Mouse (Mus musculus): ENCODE results near the gene Itgb3bp. TPM values are rescaled to one million over a fixed set of nuclear protein-coding genes. Genes with fewer than 3 reads are reported as not detected.

The Itgb3bp gene
- polyA plus RNA-seq, 2 experiments: 11.3 to 31.3 TPM

GRCm38 (mm10) chr4:99829094-99830073 is 100.2 kb downstream of the Itgb3bp start, which contains the start of gene Efcab7:
Gene Efcab7, plus strand, starts transcription at chr4:99829198.
- under 1% methylated on average over 48 of the region's 48 CpGs for WGBS
- DNase-seq (ENCODE audit: low spot score): peak; percentile 91
- peak; percentile 51; the same call in 1 of the 2 replicates for TF ChIP-seq POLR2A (IDR thresholded peaks at IDR 0.05; ENCODE audit: borderline replicate concordance, extremely low read depth, insufficient read depth, insufficient read length)
- ATAC-seq (ENCODE audit: low FRiP score, low read depth): peak; percentile 89
- no peaks in the 10 kb centered on the region for H3K4me1 ChIP-seq (ENCODE audit: control insufficient read depth, insufficient read depth, low read length)
- no peaks in the 10 kb centered on the region for H3K36me3 ChIP-seq (ENCODE audit: control insufficient read depth, insufficient read depth, low read length)
- peak within 1 kb of the TSS; percentile 75 for H3K9ac ChIP-seq (ENCODE audit: low read depth, low read length, severe bottlenecking)
- H3K4me3 ChIP-seq (replicated peaks; ENCODE audit: low read length): peak within 1 kb of the TSS; percentile 76
- peak within 1 kb of the TSS; percentile 59 for H3K4me2 ChIP-seq (replicated peaks; ENCODE audit: low read depth, low read length, severe bottlenecking)
- peak within 1 kb of the TSS; percentile 76 for H3K27ac ChIP-seq (replicated peaks; ENCODE audit: low read depth, low read length)
- no peaks in the 10 kb centered on the region for H3K9me3 ChIP-seq (ENCODE audit: control insufficient read depth, low read length)
- H3K27me3 ChIP-seq (ENCODE audit: control insufficient read depth, insufficient read depth, low read length): no peaks in the 10 kb centered on the region

GRCm38 (mm10) chr4:99828739-99829093 is 100.9 kb downstream of the Itgb3bp start:
- Histone ChIP-seq H3K4me1 (ENCODE audit: control insufficient read depth, insufficient read depth, low read length) (no peaks in the 10 kb centered on the region), H3K4me2 (replicated peaks; ENCODE audit: low read depth, low read length, severe bottlenecking) (peak overlapping the region; percentile 59), H3K9ac (ENCODE audit: low read depth, low read length, severe bottlenecking) (peak overlapping the region; percentile 75), H3K9me3 (ENCODE audit: control insufficient read depth, low read length) (no peaks in the 10 kb centered on the region), H3K36me3 (ENCODE audit: control insufficient read depth, insufficient read depth, low read length) (no peaks in the 10 kb centered on the region), H3K27me3 (ENCODE audit: control insufficient read depth, insufficient read depth, low read length) (no peaks in the 10 kb centered on the region), H3K27ac (replicated peaks; ENCODE audit: low read depth, low read length) (peak overlapping the region; percentile 76; the same call in 1 of the 2 replicates), H3K4me3 (replicated peaks; ENCODE audit: low read length) (peak overlapping the region; percentile 76)
- 2% methylated on average over 7 of the region's 7 CpGs for WGBS
- TF ChIP-seq POLR2A (IDR thresholded peaks at IDR 0.05; ENCODE audit: borderline replicate concordance, extremely low read depth, insufficient read depth, insufficient read length): no peak
- no peak for DNase-seq (ENCODE audit: low spot score)
- no peak for ATAC-seq (ENCODE audit: low FRiP score, low read depth)

GRCm38 (mm10) chr4:99828337-99828736 is 101.3 kb downstream of the Itgb3bp start:
- Histone ChIP-seq H3K4me1 (ENCODE audit: control insufficient read depth, insufficient read depth, low read length) (no peaks in the 10 kb centered on the region), H3K9ac (ENCODE audit: low read depth, low read length, severe bottlenecking) (peak overlapping the region; percentile 75), H3K27me3 (ENCODE audit: control insufficient read depth, insufficient read depth, low read length) (no peaks in the 10 kb centered on the region), H3K27ac (replicated peaks; ENCODE audit: low read depth, low read length) (no peak overlapping the region), H3K4me3 (replicated peaks; ENCODE audit: low read length) (peak overlapping the region; percentile 76), H3K4me2 (replicated peaks; ENCODE audit: low read depth, low read length, severe bottlenecking) (peak overlapping the region; percentile 59), H3K36me3 (ENCODE audit: control insufficient read depth, insufficient read depth, low read length) (no peaks in the 10 kb centered on the region), H3K9me3 (ENCODE audit: control insufficient read depth, low read length) (no peaks in the 10 kb centered on the region)
- ATAC-seq (ENCODE audit: low FRiP score, low read depth): no peak
- WGBS: 64% methylated on average over 4 of the region's 4 CpGs
- DNase-seq (ENCODE audit: low spot score): no peak
- no peak for TF ChIP-seq POLR2A (IDR thresholded peaks at IDR 0.05; ENCODE audit: borderline replicate concordance, extremely low read depth, insufficient read depth, insufficient read length)

GRCm38 (mm10) chr4:99816697-99817460 is 112.7 kb downstream of the Itgb3bp start:
- H3K4me1 ChIP-seq (ENCODE audit: control insufficient read depth, insufficient read depth, low read length): no peaks in the 10 kb centered on the region
- no peaks in the 10 kb centered on the region for H3K36me3 ChIP-seq (ENCODE audit: control insufficient read depth, insufficient read depth, low read length)
- H3K4me3 ChIP-seq (replicated peaks; ENCODE audit: low read length): no peak overlapping the region
- ATAC-seq (ENCODE audit: low FRiP score, low read depth) (no peak), DNase-seq (ENCODE audit: low spot score) (no peak)
- no peak overlapping the region for H3K4me2 ChIP-seq (replicated peaks; ENCODE audit: low read depth, low read length, severe bottlenecking)
- 81% methylated on average over 7 of the region's 7 CpGs for WGBS
- H3K9ac ChIP-seq (ENCODE audit: low read depth, low read length, severe bottlenecking): no peak overlapping the region
- no peaks in the 10 kb centered on the region for H3K9me3 ChIP-seq (ENCODE audit: control insufficient read depth, low read length)
- H3K27ac ChIP-seq (replicated peaks; ENCODE audit: low read depth, low read length): no peak overlapping the region
- TF ChIP-seq POLR2A (IDR thresholded peaks at IDR 0.05; ENCODE audit: borderline replicate concordance, extremely low read depth, insufficient read depth, insufficient read length): no peak
- H3K27me3 ChIP-seq (ENCODE audit: control insufficient read depth, insufficient read depth, low read length): no peaks in the 10 kb centered on the region

GRCm38 (mm10) chr4:99792365-99792764 is 137.2 kb downstream of the Itgb3bp start:
- WGBS: 88% methylated on average over 6 of the region's 6 CpGs
- H3K27ac ChIP-seq (replicated peaks; ENCODE audit: low read depth, low read length): no peak overlapping the region
- H3K9me3 ChIP-seq (ENCODE audit: control insufficient read depth, low read length): peaks cover 3% of the 10 kb centered on the region; the same call in 1 of the 2 replicates

More at GRCm38 (mm10) chr4:99792365-99792764, 137.2 kb downstream of the Itgb3bp start:
- TF ChIP-seq POLR2A (IDR thresholded peaks at IDR 0.05; ENCODE audit: borderline replicate concordance, extremely low read depth, insufficient read depth, insufficient read length): no peak
- no peaks in the 10 kb centered on the region for H3K27me3 ChIP-seq (ENCODE audit: control insufficient read depth, insufficient read depth, low read length)
- DNase-seq (ENCODE audit: low spot score): no peak
- no peaks in the 10 kb centered on the region for H3K36me3 ChIP-seq (ENCODE audit: control insufficient read depth, insufficient read depth, low read length)
- no peak overlapping the region for H3K4me2 ChIP-seq (replicated peaks; ENCODE audit: low read depth, low read length, severe bottlenecking)
- no peak overlapping the region for H3K9ac ChIP-seq (ENCODE audit: low read depth, low read length, severe bottlenecking)
- no peak for ATAC-seq (ENCODE audit: low FRiP score, low read depth)
- no peaks in the 10 kb centered on the region for H3K4me1 ChIP-seq (ENCODE audit: control insufficient read depth, insufficient read depth, low read length)
- no peak overlapping the region for H3K4me3 ChIP-seq (replicated peaks; ENCODE audit: low read length)

All from limb, embryonic 14.5 days (tissue).